Mouse (Mus musculus): ENCODE measurements around the gene Msn. TPM values are rescaled to one million over a fixed set of nuclear protein-coding genes. Genes with fewer than 3 reads are reported as not detected.

The Msn gene
- polyA plus RNA-seq, 1 experiment from 2014 or later = 107 TPM

DNA sequence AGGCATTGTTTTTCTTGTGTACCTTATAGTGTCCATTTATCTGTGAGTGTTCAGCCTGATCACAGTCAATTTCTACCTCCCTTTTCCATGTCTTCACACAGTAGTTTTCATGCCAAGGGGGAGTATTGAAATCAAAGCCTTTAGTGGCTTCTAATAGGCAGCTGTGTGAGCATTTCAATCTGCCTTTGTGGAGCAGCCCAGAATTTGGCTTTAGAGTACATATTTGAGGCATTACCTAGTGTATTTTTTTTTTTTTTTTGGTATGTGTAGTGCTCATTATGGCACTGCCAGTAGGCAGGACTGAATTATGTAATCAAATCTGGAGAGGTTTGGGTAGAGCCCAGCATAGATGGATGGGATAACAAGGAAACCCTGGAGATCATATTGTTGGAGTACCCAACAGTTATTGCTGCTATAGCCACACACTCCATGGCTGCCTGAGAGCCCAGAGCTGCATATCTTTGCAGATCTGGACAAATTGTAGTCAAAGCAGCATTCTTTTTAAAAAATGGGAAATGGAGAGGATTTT, 17.3 kb downstream of the Msn start:
- no peaks in the 10 kb centered on the region for H3K27me3 ChIP-seq (ENCODE audit: control insufficient read depth, insufficient read depth, low read length)
- no peak overlapping the region for H3K4me3 ChIP-seq (ENCODE audit: low read depth, low read length)
- no peaks in the 10 kb centered on the region for H3K4me1 ChIP-seq (replicated peaks; ENCODE audit: control insufficient read depth, insufficient read depth, low read length)
- no peaks in the 10 kb centered on the region for H3K36me3 ChIP-seq (ENCODE audit: control insufficient read depth, insufficient read depth, low read length)
- H3K27ac ChIP-seq (ENCODE audit: low read depth, low read length) = no peak overlapping the region
- no peaks in the 10 kb centered on the region for H3K9me3 ChIP-seq (ENCODE audit: control insufficient read depth, low read length)
- no peak overlapping the region for H3K9ac ChIP-seq (ENCODE audit: low read length)
- no peak for ATAC-seq (replicated peaks; ENCODE audit: low FRiP score)
- no peak overlapping the region for H3K4me2 ChIP-seq (ENCODE audit: low read depth, low read length, severe bottlenecking)
- DNase-seq (ENCODE audit: low spot score) = no peak

DNA sequence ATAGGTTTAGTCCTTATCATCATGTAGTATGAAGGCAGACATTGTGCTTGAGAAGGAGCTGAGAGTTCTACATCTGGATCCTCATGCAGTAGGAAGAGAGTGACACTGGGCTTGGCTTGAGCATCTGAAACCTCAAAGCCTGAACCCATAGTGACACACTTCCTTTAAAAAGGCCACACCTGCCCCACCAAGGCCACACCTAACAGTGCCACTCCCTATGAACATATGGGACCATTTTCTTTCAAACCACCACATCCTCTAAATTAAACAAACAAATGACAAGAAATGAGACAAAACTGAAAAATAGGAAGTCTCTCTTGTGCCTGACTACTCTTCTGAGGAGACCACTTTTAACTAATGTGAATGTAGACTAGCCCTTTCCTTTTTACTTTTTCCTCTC, 19.7 kb downstream of the Msn start:
- Histone ChIP-seq H3K4me2 (ENCODE audit: low read depth, low read length, severe bottlenecking) (no peak overlapping the region), H3K36me3 (ENCODE audit: control insufficient read depth, insufficient read depth, low read length) (no peaks in the 10 kb centered on the region), H3K9me3 (ENCODE audit: control insufficient read depth, low read length) (no peaks in the 10 kb centered on the region), H3K9ac (ENCODE audit: low read length) (no peak overlapping the region), H3K4me3 (ENCODE audit: low read depth, low read length) (no peak overlapping the region), H3K27ac (ENCODE audit: low read depth, low read length) (no peak overlapping the region), H3K4me1 (replicated peaks; ENCODE audit: control insufficient read depth, insufficient read depth, low read length) (no peaks in the 10 kb centered on the region), H3K27me3 (ENCODE audit: control insufficient read depth, insufficient read depth, low read length) (no peaks in the 10 kb centered on the region)
- DNase-seq (ENCODE audit: low spot score) (no peak), ATAC-seq (replicated peaks; ENCODE audit: low FRiP score) (no peak)

DNA sequence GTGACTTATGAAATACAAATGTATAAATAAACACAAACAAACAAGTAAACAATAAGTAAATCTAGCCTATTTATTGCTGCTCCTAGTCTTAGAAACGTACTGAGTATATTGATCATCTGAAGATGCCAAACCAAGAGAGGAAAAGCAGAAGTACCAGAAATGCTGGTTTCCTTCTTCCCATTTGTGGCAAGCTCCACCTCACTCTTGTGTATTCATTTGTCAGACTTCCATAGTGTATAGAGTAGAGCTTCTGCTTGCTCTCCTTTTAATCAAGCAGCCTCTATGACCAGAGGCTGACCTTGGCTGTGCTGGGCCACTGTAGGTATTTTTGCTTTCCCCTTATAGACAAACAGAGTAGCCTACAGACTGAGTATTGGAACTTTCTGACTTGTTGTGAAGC, 21.5 kb downstream of the Msn start:
- H3K4me1 ChIP-seq (replicated peaks; ENCODE audit: control insufficient read depth, insufficient read depth, low read length) = no peaks in the 10 kb centered on the region
- no peak overlapping the region for H3K27ac ChIP-seq (ENCODE audit: low read depth, low read length)
- 93% methylated on average over 1 of the region's 1 CpGs for WGBS

DNA sequence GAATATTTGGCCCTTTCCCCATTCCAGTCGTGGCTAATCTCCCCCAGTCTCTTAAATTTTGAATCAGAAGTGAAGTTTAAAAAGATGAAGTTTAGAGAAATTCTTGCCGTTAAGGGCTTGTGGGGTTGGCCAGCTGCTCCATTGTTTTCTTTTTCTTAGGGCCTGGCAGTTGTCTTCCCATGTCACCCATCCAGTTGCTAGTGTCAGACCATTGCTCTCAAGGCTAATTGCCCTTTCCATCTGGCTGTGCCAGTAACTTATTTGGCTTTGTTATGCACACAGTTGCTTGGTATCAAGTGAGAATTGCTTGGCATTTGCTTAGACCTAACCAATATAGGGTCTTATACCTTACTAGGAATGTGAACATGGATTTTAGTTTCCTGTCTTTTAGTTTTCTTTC, 24.2 kb downstream of the Msn start:
- H3K9me3 ChIP-seq (ENCODE audit: control insufficient read depth, low read length) = no peaks in the 10 kb centered on the region
- no peaks in the 10 kb centered on the region for H3K4me1 ChIP-seq (replicated peaks; ENCODE audit: control insufficient read depth, insufficient read depth, low read length)
- H3K27me3 ChIP-seq (ENCODE audit: control insufficient read depth, insufficient read depth, low read length) = no peaks in the 10 kb centered on the region
- no peaks in the 10 kb centered on the region for H3K36me3 ChIP-seq (ENCODE audit: control insufficient read depth, insufficient read depth, low read length)
- WGBS = 77% methylated on average over 2 of the region's 2 CpGs
- no peak overlapping the region for H3K4me2 ChIP-seq (ENCODE audit: low read depth, low read length, severe bottlenecking)
- H3K4me3 ChIP-seq (ENCODE audit: low read depth, low read length) = no peak overlapping the region
- ATAC-seq (replicated peaks; ENCODE audit: low FRiP score) (no peak), DNase-seq (ENCODE audit: low spot score) (no peak)
- no peak overlapping the region for H3K9ac ChIP-seq (ENCODE audit: low read length)
- no peak overlapping the region for H3K27ac ChIP-seq (ENCODE audit: low read depth, low read length)

More for the DNA sequence above, 21.5 kb downstream of the Msn start:
- Histone ChIP-seq H3K4me2 (ENCODE audit: low read depth, low read length, severe bottlenecking) (no peak overlapping the region), H3K4me3 (ENCODE audit: low read depth, low read length) (no peak overlapping the region), H3K9ac (ENCODE audit: low read length) (no peak overlapping the region), H3K27me3 (ENCODE audit: control insufficient read depth, insufficient read depth, low read length) (no peaks in the 10 kb centered on the region), H3K9me3 (ENCODE audit: control insufficient read depth, low read length) (no peaks in the 10 kb centered on the region), H3K36me3 (ENCODE audit: control insufficient read depth, insufficient read depth, low read length) (no peaks in the 10 kb centered on the region)
- no peak for ATAC-seq (replicated peaks; ENCODE audit: low FRiP score)
- no peak for DNase-seq (ENCODE audit: low spot score)

DNA sequence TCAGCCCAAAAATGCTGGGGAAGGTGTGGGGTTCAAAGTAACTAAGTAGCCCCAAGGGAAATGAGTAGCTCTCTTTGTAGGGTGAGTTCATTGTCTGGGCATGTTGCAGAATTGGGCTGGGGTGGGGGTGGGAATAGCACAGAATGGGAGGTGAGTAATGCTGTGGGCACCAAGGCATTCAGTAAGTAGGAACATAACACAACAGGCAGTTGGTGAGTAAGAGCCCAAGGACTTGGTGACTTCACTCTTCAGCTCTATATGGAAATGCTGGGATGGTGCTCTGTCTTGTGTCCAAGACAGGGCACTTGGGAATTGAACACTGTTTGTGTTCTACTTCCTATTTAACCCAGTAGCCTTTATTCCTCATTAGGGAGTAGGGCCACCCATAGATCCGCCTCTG, 26.1 kb downstream of the Msn start:
- H3K9ac ChIP-seq (ENCODE audit: low read length) = no peak overlapping the region
- no peaks in the 10 kb centered on the region for H3K36me3 ChIP-seq (ENCODE audit: control insufficient read depth, insufficient read depth, low read length)
- no peaks in the 10 kb centered on the region for H3K4me1 ChIP-seq (replicated peaks; ENCODE audit: control insufficient read depth, insufficient read depth, low read length)
- ATAC-seq (replicated peaks; ENCODE audit: low FRiP score) = no peak
- no peak overlapping the region for H3K27ac ChIP-seq (ENCODE audit: low read depth, low read length)
- H3K4me3 ChIP-seq (ENCODE audit: low read depth, low read length) = no peak overlapping the region
- H3K27me3 ChIP-seq (ENCODE audit: control insufficient read depth, insufficient read depth, low read length) = no peaks in the 10 kb centered on the region
- 92% methylated on average over 1 of the region's 1 CpGs for WGBS
- no peaks in the 10 kb centered on the region for H3K9me3 ChIP-seq (ENCODE audit: control insufficient read depth, low read length)
- H3K4me2 ChIP-seq (ENCODE audit: low read depth, low read length, severe bottlenecking) = no peak overlapping the region
- DNase-seq (ENCODE audit: low spot score) = no peak

DNA sequence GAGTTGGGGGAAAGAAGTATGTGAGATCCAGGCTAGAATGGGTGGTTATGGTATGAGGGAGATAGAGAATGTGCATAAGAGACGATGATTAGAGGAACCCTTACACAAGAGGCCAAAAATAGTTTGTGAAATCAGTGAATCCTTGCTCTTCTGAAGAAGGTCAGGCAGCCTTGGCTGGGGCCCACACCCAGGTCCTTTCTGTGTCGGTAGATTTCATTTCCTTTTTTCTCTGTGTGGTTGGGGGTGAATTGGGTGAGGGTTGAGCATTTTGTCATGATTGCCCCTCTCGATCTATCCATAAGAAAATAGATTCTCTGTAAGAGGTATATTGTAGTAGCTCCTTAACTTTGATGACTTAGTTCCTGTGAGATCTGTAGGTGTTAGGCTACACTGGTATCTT, 31.0 kb downstream of the Msn start:
- Histone ChIP-seq H3K27me3 (ENCODE audit: control insufficient read depth, insufficient read depth, low read length) (no peaks in the 10 kb centered on the region), H3K4me2 (ENCODE audit: low read depth, low read length, severe bottlenecking) (no peak overlapping the region), H3K9ac (ENCODE audit: low read length) (no peak overlapping the region), H3K4me3 (ENCODE audit: low read depth, low read length) (no peak overlapping the region), H3K9me3 (ENCODE audit: control insufficient read depth, low read length) (no peaks in the 10 kb centered on the region), H3K4me1 (replicated peaks; ENCODE audit: control insufficient read depth, insufficient read depth, low read length) (no peaks in the 10 kb centered on the region), H3K36me3 (ENCODE audit: control insufficient read depth, insufficient read depth, low read length) (no peaks in the 10 kb centered on the region), H3K27ac (ENCODE audit: low read depth, low read length) (no peak overlapping the region)
- DNase-seq (ENCODE audit: low spot score) (no peak), ATAC-seq (replicated peaks; ENCODE audit: low FRiP score) (no peak)
- 86% methylated on average over 3 of the region's 3 CpGs for WGBS

DNA sequence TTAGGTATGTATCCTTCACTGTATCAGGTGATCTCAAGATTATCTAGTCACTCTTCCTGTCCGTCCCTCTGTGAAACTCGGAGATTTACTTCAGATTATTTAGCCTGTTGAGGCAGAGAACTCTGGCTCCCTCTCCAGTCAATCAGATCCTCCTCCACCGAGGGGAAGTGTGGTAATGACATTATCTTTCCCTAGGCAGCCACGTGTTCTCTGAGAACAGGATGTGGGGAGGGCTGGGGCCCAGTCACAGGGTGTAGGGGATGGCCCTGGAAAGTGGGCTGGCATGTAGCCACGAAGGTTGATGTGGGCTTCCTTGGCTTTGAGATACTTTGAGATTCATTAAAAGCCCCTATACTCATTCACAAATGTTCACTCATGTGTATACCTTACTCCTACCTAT, 34.3 kb downstream of the Msn start:
- Histone ChIP-seq H3K36me3 (ENCODE audit: control insufficient read depth, insufficient read depth, low read length) (no peaks in the 10 kb centered on the region), H3K9ac (ENCODE audit: low read length) (no peak overlapping the region), H3K4me3 (ENCODE audit: low read depth, low read length) (no peak overlapping the region), H3K9me3 (ENCODE audit: control insufficient read depth, low read length) (no peaks in the 10 kb centered on the region), H3K27me3 (ENCODE audit: control insufficient read depth, insufficient read depth, low read length) (no peaks in the 10 kb centered on the region), H3K4me2 (ENCODE audit: low read depth, low read length, severe bottlenecking) (no peak overlapping the region), H3K27ac (ENCODE audit: low read depth, low read length) (no peak overlapping the region), H3K4me1 (replicated peaks; ENCODE audit: control insufficient read depth, insufficient read depth, low read length) (no peaks in the 10 kb centered on the region)
- DNase-seq (ENCODE audit: low spot score) = no peak
- no peak for ATAC-seq (replicated peaks; ENCODE audit: low FRiP score)
- WGBS = 61% methylated on average over 5 of the region's 5 CpGs

DNA sequence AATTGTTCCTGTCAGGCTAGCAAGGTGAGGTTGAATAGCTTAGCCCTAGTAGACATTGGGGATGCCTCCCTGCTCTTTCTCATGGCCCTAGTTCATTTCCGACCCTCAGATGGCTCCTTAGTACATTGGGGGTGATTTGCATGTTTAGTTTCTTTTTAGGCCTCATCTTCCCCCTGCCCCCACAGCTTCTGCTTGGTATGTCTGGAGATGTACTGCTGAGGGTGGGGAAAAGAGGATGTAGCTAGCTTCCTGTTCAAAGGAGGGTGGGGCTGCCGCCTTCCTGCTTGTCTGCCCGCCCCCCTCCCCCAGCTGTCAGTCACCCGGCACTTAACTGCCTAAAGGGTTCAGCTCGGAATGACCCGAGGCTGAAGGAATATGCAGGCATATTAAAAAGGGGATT, 34.8 kb downstream of the Msn start:
- Histone ChIP-seq H3K36me3 (ENCODE audit: control insufficient read depth, insufficient read depth, low read length) (no peaks in the 10 kb centered on the region), H3K27ac (ENCODE audit: low read depth, low read length) (no peak overlapping the region), H3K4me2 (ENCODE audit: low read depth, low read length, severe bottlenecking) (no peak overlapping the region), H3K9ac (ENCODE audit: low read length) (no peak overlapping the region), H3K4me3 (ENCODE audit: low read depth, low read length) (no peak overlapping the region), H3K4me1 (replicated peaks; ENCODE audit: control insufficient read depth, insufficient read depth, low read length) (no peaks in the 10 kb centered on the region), H3K9me3 (ENCODE audit: control insufficient read depth, low read length) (no peaks in the 10 kb centered on the region), H3K27me3 (ENCODE audit: control insufficient read depth, insufficient read depth, low read length) (no peaks in the 10 kb centered on the region)
- DNase-seq (ENCODE audit: low spot score) (no peak), ATAC-seq (replicated peaks; ENCODE audit: low FRiP score) (no peak)
- WGBS = 72% methylated on average over 6 of the region's 6 CpGs

DNA sequence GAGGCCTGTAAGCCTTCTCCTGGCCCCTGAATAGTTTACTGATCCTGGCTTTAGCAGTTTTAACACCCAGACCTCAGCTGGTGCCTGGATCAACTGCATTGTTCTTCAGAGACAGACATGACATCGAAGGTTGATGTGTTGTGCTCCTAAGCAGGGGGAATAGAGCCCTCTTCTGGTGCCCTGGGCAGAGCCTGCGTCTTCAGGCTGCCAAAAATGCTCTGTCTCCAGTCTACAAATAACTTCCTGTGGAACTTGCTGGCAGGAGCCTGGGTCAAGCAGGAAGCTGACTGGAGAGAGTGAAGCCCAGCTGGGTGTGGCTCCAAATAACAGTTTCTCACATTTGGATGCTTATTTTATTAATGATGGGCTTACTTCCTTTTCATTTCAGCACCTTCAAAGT, 37.4 kb downstream of the Msn start:
- no peak overlapping the region for H3K27ac ChIP-seq (ENCODE audit: low read depth, low read length)
- WGBS = 54% methylated on average over 2 of the region's 2 CpGs
- no peaks in the 10 kb centered on the region for H3K9me3 ChIP-seq (ENCODE audit: control insufficient read depth, low read length)
- no peaks in the 10 kb centered on the region for H3K36me3 ChIP-seq (ENCODE audit: control insufficient read depth, insufficient read depth, low read length)
- no peak overlapping the region for H3K9ac ChIP-seq (ENCODE audit: low read length)
- ATAC-seq (replicated peaks; ENCODE audit: low FRiP score) (no peak), DNase-seq (ENCODE audit: low spot score) (no peak)
- H3K27me3 ChIP-seq (ENCODE audit: control insufficient read depth, insufficient read depth, low read length) = no peaks in the 10 kb centered on the region
- H3K4me3 ChIP-seq (ENCODE audit: low read depth, low read length) = no peak overlapping the region
- no peak overlapping the region for H3K4me2 ChIP-seq (ENCODE audit: low read depth, low read length, severe bottlenecking)
- H3K4me1 ChIP-seq (replicated peaks; ENCODE audit: control insufficient read depth, insufficient read depth, low read length) = no peaks in the 10 kb centered on the region
